Mouse (Mus musculus) heart, adult 2 months (tissue): ENCODE data around the gene Nup93.

ENCODE experiments used
- CTCF ChIP-seq: fragments of 200-600 bp; IDR thresholded peaks from 2 replicates; pipeline ENCODE4 v1.8.1; 2022; ENCODE audit warnings: antibody characterized with exemption, mild to moderate bottlenecking, moderate library complexity
- POLR2A ChIP-seq: fragments of 200-500 bp; IDR thresholded peaks from 2 replicates; pipeline ENCODE4 v1.6.1; 2011; ENCODE audit warnings: mild to moderate bottlenecking, low read depth, low read length, control low read depth; ENCODE audit not compliant: insufficient read depth

GRCm38 (mm10) chr8:94363906-94364305 is 149.5 kb downstream of the Nup93 start:
- TF ChIP-seq CTCF (no peak), POLR2A (no peak)
